Mouse (Mus musculus): ENCODE data around the gene Ube2g2. TPM values are rescaled to one million over a fixed set of nuclear protein-coding genes. Genes with fewer than 3 reads are reported as not detected.
A peak's percentile ranks its signal among the peaks of the same experiment; 100 is the strongest.
"Not testable (repeated sequence)": the region's sequence is repeated elsewhere in the genome, so short reads cannot be mapped to it uniquely, and the experiment has no call there.

The Ube2g2 gene
- total RNA-seq, 2 experiments from 2014 or later: 43.7 to 51.3 TPM

GRCm38 (mm10) chr10:77682994-77683393 lies 60.9 kb downstream of the Ube2g2 start:
- DNase-seq (ENCODE audit: low spot score in 2 of 2): peak in 1 of 2 experiments; percentile 64
- intact Hi-C loops (cut with DNase I): no loop called here

GRCm38 (mm10) chr10:77684181-77684580 lies 62.1 kb downstream of the Ube2g2 start:
- intact Hi-C loops (cut with DNase I): no loop called here
- no peak for DNase-seq (ENCODE audit: low spot score in 2 of 2)

GRCm38 (mm10) chr10:77685895-77686664 lies 64.0 kb downstream of the Ube2g2 start, which contains the start of gene Tspear:
Tspear (plus strand) TSS chr10:77686569.
- no peak for DNase-seq (ENCODE audit: low spot score in 2 of 2)
- intact Hi-C loops (cut with DNase I): no loop called here

- no peak for DNase-seq (ENCODE audit: low spot score in 2 of 2)
- intact Hi-C loops (cut with DNase I): no loop called here
Observed at GRCm38 (mm10) chr10:77687021-77687420, 64.9 kb downstream of the Ube2g2 start.

GRCm38 (mm10) chr10:77690356-77690807 lies 68.3 kb downstream of the Ube2g2 start, which contains the start of gene Gm19402:
Gm19402 (minus strand) TSS chr10:77690757.
- intact Hi-C loops (cut with DNase I); DNase-seq (ENCODE audit: low spot score in 2 of 2): not testable (repeated sequence)

Small RNA genes within 50 kb of the gene (microRNA-seq; reads per million reads assigned to microRNA genes)
- gene Mir1930: 25.5 to 35.4 reads per million in 2 experiments

Other genes starting within 250 kb of the Ube2g2 start
- gene Adarb1, start 204.0 kb upstream of the Ube2g2 start, total RNA-seq (2021): 100 to 1,000 TPM; 123 to 147 TPM
- 10 to 100 TPM; 34.2 to 36.0 TPM for gene Fam207a, start 106.5 kb upstream of the Ube2g2 start, total RNA-seq (2021)
- 1 to 10 TPM; 2.9 to 3.6 TPM for gene Itgb2, start 92.0 kb upstream of the Ube2g2 start, total RNA-seq (2021)
- gene Pttg1ip, start 40.6 kb upstream of the Ube2g2 start, total RNA-seq (2021): 10 to 100 TPM; 71.0 to 87.6 TPM
- gene Sumo3, start 16.2 kb upstream of the Ube2g2 start, total RNA-seq (2021): 100 to 1,000 TPM; 133 to 140 TPM
- 10 to 100 TPM; 14.2 to 16.3 TPM for gene Gm49325, start 16.1 kb upstream of the Ube2g2 start, total RNA-seq (2021)
- gene Tspear, start 64.3 kb downstream of the Ube2g2 start, total RNA-seq (2021): under 1 TPM in 1 of 2 experiments, not detected in 1; 0.14 TPM
- gene Gm19402, start 68.5 kb downstream of the Ube2g2 start, total RNA-seq (2021): not detected
- not detected for gene Gm9508, start 75.0 kb downstream of the Ube2g2 start, total RNA-seq (2021)
- not detected for gene Gm10272, start 84.4 kb downstream of the Ube2g2 start, total RNA-seq (2021)
- not detected for gene Gm10024, start 89.2 kb downstream of the Ube2g2 start, total RNA-seq (2021)
- not detected for gene Gm10142, start 93.5 kb downstream of the Ube2g2 start, total RNA-seq (2021)
- gene Krtap12-1, start 98.3 kb downstream of the Ube2g2 start, total RNA-seq (2021): not detected
- gene Gm10100, start 104.2 kb downstream of the Ube2g2 start, total RNA-seq (2021): not detected
- gene Gm18596, start 120.4 kb downstream of the Ube2g2 start, total RNA-seq (2021): not detected
- not detected for gene Gm9736, start 129.1 kb downstream of the Ube2g2 start, total RNA-seq (2021)
- not detected for gene Gm3233, start 137.4 kb downstream of the Ube2g2 start, total RNA-seq (2021)
- gene Gm3238, start 149.1 kb downstream of the Ube2g2 start, total RNA-seq (2021): not detected
- not detected for gene Gm7138, start 154.7 kb downstream of the Ube2g2 start, total RNA-seq (2021)
- not detected for gene Gm3250, start 160.3 kb downstream of the Ube2g2 start, total RNA-seq (2021)
- not detected for gene Gm7137, start 165.9 kb downstream of the Ube2g2 start, total RNA-seq (2021)
- gene Gm9639, start 172.8 kb downstream of the Ube2g2 start, total RNA-seq (2021): not detected
- gene Gm19668, start 176.9 kb downstream of the Ube2g2 start, total RNA-seq (2021): not detected
- not detected for gene Gm9507, start 189.6 kb downstream of the Ube2g2 start, total RNA-seq (2021)
- not detected for gene Gm2696, start 192.4 kb downstream of the Ube2g2 start, total RNA-seq (2021)
- gene Krtap10-4, start 204.8 kb downstream of the Ube2g2 start, total RNA-seq (2021): not detected
- gene Krtap10-10, start 213.7 kb downstream of the Ube2g2 start, total RNA-seq (2021): not detected
- not detected for gene Gm36176, start 224.5 kb downstream of the Ube2g2 start, total RNA-seq (2021)
- not detected for gene Gm10318, start 230.6 kb downstream of the Ube2g2 start, total RNA-seq (2021)
- not detected for gene Gm3285, start 239.7 kb downstream of the Ube2g2 start, total RNA-seq (2021)